Mouse (Mus musculus): ENCODE results near the gene Il24. TPM values are rescaled to one million over a fixed set of nuclear protein-coding genes. Genes with fewer than 3 reads are reported as not detected.

Gene Il24
- total and polyA plus RNA-seq, 3 experiments: not detected

GRCm38 (mm10) chr1:130894468-130894867, 7.2 kb upstream of the Il24 start:
- no peak overlapping the region for H3K4me3 ChIP-seq (replicated peaks in 1 of 3; ENCODE audit: low read depth in 2 of 3, low read length in 2 of 3, poor library complexity in 1 of 3)
- no peak overlapping the region for H3K4me2 ChIP-seq (ENCODE audit: insufficient read depth, low read depth, poor library complexity, severe bottlenecking)
- no peaks in the 10 kb centered on the region for H3K9me3 ChIP-seq (replicated peaks; ENCODE audit: low read length)
- in situ Hi-C loops (cut with MboI; ENCODE audit: low pct_ligation_motif_present, low pct_unique_long_range_greater_than_20kb, low sequenced_read_pairs) (no loop called here), dilution Hi-C loops (cut with MboI; ENCODE audit: extremely low pct_ligation_motif_present, extremely low pct_unique_long_range_greater_than_20kb, low sequenced_read_pairs) (no loop called here)
- H3K9ac ChIP-seq (ENCODE audit: insufficient read depth, low read depth): no peak overlapping the region
- no peaks in the 10 kb centered on the region for H3K27me3 ChIP-seq (replicated peaks)
- no peaks in the 10 kb centered on the region for H3K79me2 ChIP-seq (replicated peaks; ENCODE audit: control insufficient read depth, extremely low read depth, insufficient read depth, poor library complexity, severe bottlenecking)
- no peak for TF ChIP-seq ZNF384 (IDR thresholded peaks at IDR 0.05; ENCODE audit: low read depth, low read length)
- TF ChIP-seq POLR2A (IDR thresholded peaks at IDR 0.05; ENCODE audit: low read depth, low read length): no peak
- TF ChIP-seq ETS1 (conservative IDR thresholded peaks at IDR 0.05; ENCODE audit: low read depth, low read length): no peak
- no peak for TF ChIP-seq SMC3 (IDR thresholded peaks at IDR 0.05; ENCODE audit: low read depth, low read length)
- TF ChIP-seq SIN3A (IDR thresholded peaks at IDR 0.05; ENCODE audit: low read length): no peak
- no peak for TF ChIP-seq CHD2 (IDR thresholded peaks at IDR 0.05; ENCODE audit: low read length)
- TF ChIP-seq MAX (IDR thresholded peaks at IDR 0.05; ENCODE audit: low read length): no peak
- no peak for TF ChIP-seq NELFE (IDR thresholded peaks at IDR 0.05; ENCODE audit: low read depth, low read length)
- TF ChIP-seq GABPA (IDR thresholded peaks at IDR 0.05; ENCODE audit: insufficient replicate concordance, low read depth, low read length): no peak
- no peak for TF ChIP-seq MXI1 (IDR thresholded peaks at IDR 0.05; ENCODE audit: low read depth, low read length)
- TF ChIP-seq NRF1 (IDR thresholded peaks at IDR 0.05; ENCODE audit: low read depth, low read length): no peak
- no peak for TF ChIP-seq ZC3H11A (IDR thresholded peaks at IDR 0.05; ENCODE audit: low read depth, low read length)
- TF ChIP-seq CHD1 (IDR thresholded peaks at IDR 0.05; ENCODE audit: low read depth, low read length): no peak
- TF ChIP-seq KAT2A (IDR thresholded peaks at IDR 0.05; ENCODE audit: insufficient replicate concordance, low read length): no peak
- TF ChIP-seq JUND (conservative IDR thresholded peaks at IDR 0.05; ENCODE audit: low read depth, low read length): no peak
- TF ChIP-seq BHLHE40 (IDR thresholded peaks at IDR 0.05; ENCODE audit: low read depth, low read length): no peak
- no peak overlapping the region for H3K27ac ChIP-seq (ENCODE audit: insufficient read depth, low read depth)
- DNase-seq (ENCODE audit: extremely low read depth): no peak
- no peaks in the 10 kb centered on the region for H3K4me1 ChIP-seq (ENCODE audit: control insufficient read depth in 1 of 2, insufficient read depth in 2 of 2)
- H3K36me3 ChIP-seq (replicated peaks in 1 of 2; ENCODE audit: control insufficient read depth in 1 of 2, insufficient read depth in 1 of 2, low read length in 1 of 2): no peaks in the 10 kb centered on the region

GRCm38 (mm10) chr1:130893329-130894040, 6.2 kb upstream of the Il24 start:
- Histone ChIP-seq H3K9ac (ENCODE audit: insufficient read depth, low read depth) (no peak overlapping the region), H3K36me3 (replicated peaks in 1 of 2; ENCODE audit: control insufficient read depth in 1 of 2, insufficient read depth in 1 of 2, low read length in 1 of 2) (no peaks in the 10 kb centered on the region), H3K9me3 (replicated peaks; ENCODE audit: low read length) (no peaks in the 10 kb centered on the region), H3K4me3 (replicated peaks in 1 of 3; ENCODE audit: low read depth in 2 of 3, low read length in 2 of 3, poor library complexity in 1 of 3) (no peak overlapping the region), H3K4me1 (ENCODE audit: control insufficient read depth in 1 of 2, insufficient read depth in 2 of 2) (no peaks in the 10 kb centered on the region), H3K27me3 (replicated peaks) (no peaks in the 10 kb centered on the region), H3K4me2 (ENCODE audit: insufficient read depth, low read depth, poor library complexity, severe bottlenecking) (no peak overlapping the region), H3K79me2 (replicated peaks; ENCODE audit: control insufficient read depth, extremely low read depth, insufficient read depth, poor library complexity, severe bottlenecking) (no peaks in the 10 kb centered on the region), H3K27ac (ENCODE audit: insufficient read depth, low read depth) (no peak overlapping the region)
- dilution Hi-C loops (cut with MboI; ENCODE audit: extremely low pct_ligation_motif_present, extremely low pct_unique_long_range_greater_than_20kb, low sequenced_read_pairs) (no loop called here), in situ Hi-C loops (cut with MboI; ENCODE audit: low pct_ligation_motif_present, low pct_unique_long_range_greater_than_20kb, low sequenced_read_pairs) (no loop called here)
- TF ChIP-seq TBP (conservative IDR thresholded peaks at IDR 0.05; ENCODE audit: low read depth, low read length) (no peak), NELFE (IDR thresholded peaks at IDR 0.05; ENCODE audit: low read depth, low read length) (no peak), SIN3A (IDR thresholded peaks at IDR 0.05; ENCODE audit: low read length) (no peak), CTCF (conservative IDR thresholded peaks at IDR 0.05 in 1 of 2, IDR thresholded peaks at IDR 0.05 in 1 of 2; ENCODE audit: low read depth in 2 of 2, low read length in 2 of 2) (no peak), MAX (IDR thresholded peaks at IDR 0.05; ENCODE audit: low read length) (no peak), HCFC1 (IDR thresholded peaks at IDR 0.05; ENCODE audit: low read depth, low read length) (no peak), BHLHE40 (IDR thresholded peaks at IDR 0.05; ENCODE audit: low read depth, low read length) (no peak), ELF1 (IDR thresholded peaks at IDR 0.05; ENCODE audit: low read depth, low read length) (no peak), MYC (IDR thresholded peaks at IDR 0.05; ENCODE audit: low read depth, low read length) (no peak), IRF4 (IDR thresholded peaks at IDR 0.05; ENCODE audit: low read depth, low read length) (no peak), RAD21 (IDR thresholded peaks at IDR 0.05; ENCODE audit: low read depth, low read length) (no peak), UBTF (IDR thresholded peaks at IDR 0.05; ENCODE audit: low read depth, low read length) (no peak), NRF1 (IDR thresholded peaks at IDR 0.05; ENCODE audit: low read depth, low read length) (no peak), JUND (conservative IDR thresholded peaks at IDR 0.05; ENCODE audit: low read depth, low read length) (no peak), EP300 (IDR thresholded peaks at IDR 0.05; ENCODE audit: low read length) (no peak), SMC3 (IDR thresholded peaks at IDR 0.05; ENCODE audit: low read depth, low read length) (no peak), CHD1 (IDR thresholded peaks at IDR 0.05; ENCODE audit: low read depth, low read length) (no peak), RCOR1 (conservative IDR thresholded peaks at IDR 0.05; ENCODE audit: low read depth, low read length) (no peak), PAX5 (IDR thresholded peaks at IDR 0.05; ENCODE audit: low read length) (no peak), KAT2A (IDR thresholded peaks at IDR 0.05; ENCODE audit: insufficient replicate concordance, low read length) (no peak)
- DNase-seq (ENCODE audit: extremely low read depth): no peak

Measured in CH12.LX (cell line).